Mouse (Mus musculus) midbrain, postnatal 0 days (tissue): Measurements from ENCODE around the gene Txlng. TPM values are rescaled to one million over a fixed set of nuclear protein-coding genes. Genes with fewer than 3 reads are reported as not detected.

Experiments used
- ATAC-seq: fragments of 200-750 bp; cut with Nextera tagmentation; 2 replicates; pipeline ENCODE4 v1.8.0; 2017; ENCODE audit warnings: moderate number of reproducible peaks, mild to moderate bottlenecking, moderate TSS enrichment, moderate library complexity; ENCODE audit not compliant: low FRiP score
- DNase-seq: peaks from one replicate; pipeline ENCODE4 v3.0.0-alpha.2; 2015; ENCODE audit warnings: low spot score
- H3K27ac ChIP-seq: fragments of 300-500 bp; sonication (generic); 2 replicates; pipeline ENCODE4 v1.5.1; 2014; ENCODE audit warnings: low read depth, mild to moderate bottlenecking, low read length, mixed read lengths
- H3K27me3 ChIP-seq: fragments of 300-500 bp; sonication (generic); 2 replicates; pipeline ENCODE4 v1.6.1; 2014; ENCODE audit warnings: low read length, control low read depth, mixed read lengths; ENCODE audit not compliant: insufficient read depth
- H3K36me3 ChIP-seq: fragments of 300-500 bp; sonication (generic); 2 replicates; pipeline ENCODE4 v1.6.1; 2014; ENCODE audit warnings: low read length, control low read depth, mixed read lengths; ENCODE audit not compliant: insufficient read depth
- H3K4me1 ChIP-seq: fragments of 300-500 bp; sonication (generic); 2 replicates; pipeline ENCODE4 v1.6.1; 2014; ENCODE audit warnings: mild to moderate bottlenecking, control low read depth, antibody characterized with exemption, low read length, mixed read lengths; ENCODE audit not compliant: insufficient read depth
- H3K4me2 ChIP-seq: fragments of 300-500 bp; sonication (generic); 2 replicates; pipeline ENCODE4 v1.6.1; 2014; ENCODE audit warnings: low read depth, mild to moderate bottlenecking, low read length, mixed read lengths; ENCODE audit not compliant: poor library complexity, severe bottlenecking
- H3K4me3 ChIP-seq: fragments of 300-500 bp; sonication (generic); 2 replicates; pipeline ENCODE4 v1.5.1; 2014; ENCODE audit warnings: low read depth, mild to moderate bottlenecking, low read length, moderate library complexity
- H3K9ac ChIP-seq: fragments of 300-500 bp; sonication (generic); replicated peaks from 2 replicates; pipeline ENCODE4 v1.6.1; 2014; ENCODE audit warnings: mild to moderate bottlenecking, low read length, moderate library complexity, mixed read lengths; ENCODE audit not compliant: poor library complexity, severe bottlenecking
- H3K9me3 ChIP-seq: fragments of 300-500 bp; sonication (generic); 2 replicates; pipeline ENCODE4 v1.6.1; 2016; ENCODE audit warnings: low read length, control low read depth
- CTCF ChIP-seq: IDR thresholded peaks from 2 replicates; pipeline ENCODE4 v1.5.1; 2016; ENCODE audit warnings: antibody characterized with exemption, mild to moderate bottlenecking
- WGBS: fragments of 180-500 bp; shearing (Covaris S2); extraction: QIAGEN DNeasy Blood & Tissue Kit; methylation state at CpG from one replicate; pipeline ENCODE4 v1.1.7; 2014; 5-methylcytosine and 5-hydroxymethylcytosine counted together
- polyA plus RNA-seq: library from polyadenylated mRNA; unstranded; fragments of >200 nt; fragmentation: Nextera tagmentation; extraction: Ambion mirVana; gene quantifications from 2 replicates; pipeline ENCODE4 v1.2.1, GENCODE M21; 2015
- total RNA-seq: library from RNA; depleted of rRNA; stranded (reverse); fragments of >200 nt; gene quantifications from 2 replicates; pipeline ENCODE4 v1.2.3, GENCODE M21; 2014

Txlng gene
- total and polyA plus RNA-seq, 2 experiments from 2014 or later, result 12.3 to 13.6 TPM

GRCm38 (mm10) chrX:162756058-162756457 is 73.2 kb downstream of the Txlng start:
- no peaks in the 10 kb centered on the region for H3K4me1 ChIP-seq
- DNase-seq, result no peak
- H3K27ac ChIP-seq, result no peak overlapping the region
- H3K4me2 ChIP-seq, result no peak overlapping the region
- no peaks in the 10 kb centered on the region for H3K9me3 ChIP-seq
- H3K4me3 ChIP-seq, result no peak overlapping the region
- no peak for TF ChIP-seq CTCF
- ATAC-seq, result no peak
- no peak overlapping the region for H3K9ac ChIP-seq
- H3K36me3 ChIP-seq, result no peaks in the 10 kb centered on the region
- WGBS, result 39% methylated on average over 7 of the region's 7 CpGs
- H3K27me3 ChIP-seq, result no peaks in the 10 kb centered on the region

DNA sequence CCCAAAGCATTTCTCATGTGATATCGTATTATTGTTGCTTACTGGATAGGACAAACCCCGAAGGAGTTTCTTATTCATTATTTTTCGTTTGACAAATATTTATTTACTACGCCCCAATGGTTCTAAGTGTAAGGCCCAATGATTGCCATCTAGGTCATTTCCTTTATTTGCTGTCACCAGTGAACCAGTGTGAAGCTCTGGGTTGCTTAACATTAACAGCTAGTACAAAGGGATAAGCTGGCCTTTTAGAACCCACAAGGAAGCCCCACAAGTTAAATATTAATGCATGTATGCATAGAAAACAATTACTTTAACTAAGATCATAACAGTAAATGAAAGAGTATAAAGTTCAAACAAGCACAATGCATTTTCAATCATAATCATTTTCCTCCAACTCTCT is 74.9 kb downstream of the Txlng start:
- DNase-seq (no peak), ATAC-seq (no peak)
- TF ChIP-seq CTCF, result no peak
- Histone ChIP-seq H3K9me3 (no peaks in the 10 kb centered on the region), H3K27ac (no peak overlapping the region), H3K36me3 (no peaks in the 10 kb centered on the region), H3K4me3 (no peak overlapping the region), H3K4me1 (no peaks in the 10 kb centered on the region), H3K9ac (no peak overlapping the region), H3K4me2 (no peak overlapping the region), H3K27me3 (no peaks in the 10 kb centered on the region)
- 88% methylated on average over 4 of the region's 4 CpGs for WGBS

- no peaks in the 10 kb centered on the region for H3K36me3 ChIP-seq
- no peak overlapping the region for H3K27ac ChIP-seq
- H3K4me1 ChIP-seq, result no peaks in the 10 kb centered on the region
- H3K4me2 ChIP-seq, result no peak overlapping the region
- H3K9me3 ChIP-seq, result no peaks in the 10 kb centered on the region
- H3K4me3 ChIP-seq, result no peak overlapping the region
- WGBS, result 98% methylated on average over 2 of the region's 2 CpGs
- no peaks in the 10 kb centered on the region; the same call in 1 of the 2 replicates for H3K27me3 ChIP-seq
- DNase-seq (no peak), ATAC-seq (no peak)
- TF ChIP-seq CTCF, result no peak
- no peak overlapping the region for H3K9ac ChIP-seq
Measured at GRCm38 (mm10) chrX:162752418-162752817, 76.8 kb downstream of the Txlng start.

- H3K27ac ChIP-seq, result no peak overlapping the region
- H3K4me2 ChIP-seq, result no peak overlapping the region
- H3K4me1 ChIP-seq, result no peaks in the 10 kb centered on the region
- H3K9me3 ChIP-seq, result no peaks in the 10 kb centered on the region
- DNase-seq (no peak), ATAC-seq (no peak)
- TF ChIP-seq CTCF, result no peak
- H3K27me3 ChIP-seq, result no peaks in the 10 kb centered on the region; the same call in 1 of the 2 replicates
- WGBS, result 56% methylated on average over 9 of the region's 9 CpGs
- no peaks in the 10 kb centered on the region for H3K36me3 ChIP-seq
- H3K4me3 ChIP-seq, result no peak overlapping the region
- no peak overlapping the region for H3K9ac ChIP-seq
Measured at GRCm38 (mm10) chrX:162748696-162749420, 80.4 kb downstream of the Txlng start.

GRCm38 (mm10) chrX:162736140-162736659 is 93.1 kb downstream of the Txlng start:
- Histone ChIP-seq H3K27ac (peak overlapping the region; percentile 87), H3K27me3 (no peaks in the 10 kb centered on the region), H3K9me3 (no peaks in the 10 kb centered on the region), H3K9ac (peak overlapping the region; percentile 30; the same call in 1 of the 2 replicates), H3K36me3 (no peaks in the 10 kb centered on the region), H3K4me3 (peak overlapping the region; percentile 31), H3K4me1 (no peaks in the 10 kb centered on the region), H3K4me2 (peak overlapping the region; percentile 45)
- ATAC-seq (peak; percentile 55), DNase-seq (peak; percentile 32)
- 43% methylated on average over 9 of the region's 9 CpGs for WGBS
- no peak for TF ChIP-seq CTCF
